Mouse (Mus musculus): Measurements from ENCODE around the gene Jak1.

DNA sequence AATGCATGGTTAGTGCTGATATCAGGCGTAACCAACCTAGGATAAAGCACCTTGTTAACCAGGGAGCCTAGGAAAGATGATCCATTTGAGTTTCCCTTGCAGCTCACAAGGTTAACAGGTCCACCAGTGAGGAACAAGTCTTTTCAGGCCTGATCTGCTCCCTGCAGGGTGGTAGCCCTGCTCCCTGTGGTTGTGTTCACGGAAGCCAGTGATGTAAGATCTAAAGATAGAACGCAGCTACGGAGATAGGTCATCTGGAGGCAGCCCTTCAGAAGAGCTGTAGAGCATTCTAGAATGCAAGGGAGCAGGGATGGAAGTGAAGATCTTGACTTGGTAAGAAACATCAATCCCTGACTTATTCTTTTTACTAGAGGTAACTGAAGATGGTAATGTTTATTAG lies 18.9 kb upstream of the Jak1 start:
- TF ChIP-seq TAL1 (IDR thresholded peaks at IDR 0.05; ENCODE audit: low read length) (no peak), GATA1 (IDR thresholded peaks at IDR 0.05; ENCODE audit: low read length) (no peak)

Measured in erythroblast, embryonic 14.5 days (primary cell).